Mouse (Mus musculus): ENCODE data around the gene Sohlh1. TPM values are rescaled to one million over a fixed set of nuclear protein-coding genes. Genes with fewer than 3 reads are reported as not detected.
"Not testable (repeated sequence)": the region's sequence is repeated elsewhere in the genome, so short reads cannot be mapped to it uniquely, and the experiment has no call there.

The Sohlh1 gene
- total RNA-seq, 2 experiments from 2014 or later: not detected

DNA sequence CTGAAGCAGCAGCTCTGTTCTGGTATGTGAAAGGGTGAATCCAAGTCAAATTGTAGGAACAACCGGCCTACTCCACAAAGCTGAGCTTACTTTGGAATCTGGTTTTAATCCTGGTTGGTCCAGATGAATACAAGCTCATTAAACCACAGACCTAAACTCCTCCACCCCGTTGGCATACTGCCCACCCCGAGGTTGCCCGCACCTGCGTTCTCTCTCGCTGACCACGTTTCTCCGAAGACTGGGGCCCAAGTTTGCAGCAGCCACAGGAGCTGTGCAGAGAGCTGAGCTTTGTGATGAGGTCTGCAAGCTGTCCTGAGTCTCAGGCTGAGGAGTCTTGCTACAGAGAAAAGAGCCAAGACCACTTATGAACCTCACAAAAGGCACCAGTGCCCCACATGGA is 532 bp downstream of the Sohlh1 start:
- intact Hi-C loops (cut with DNase I): no loop called here
- DNase-seq (ENCODE audit: extremely low spot score in 1 of 2, low spot score in 2 of 2): no peak

DNA sequence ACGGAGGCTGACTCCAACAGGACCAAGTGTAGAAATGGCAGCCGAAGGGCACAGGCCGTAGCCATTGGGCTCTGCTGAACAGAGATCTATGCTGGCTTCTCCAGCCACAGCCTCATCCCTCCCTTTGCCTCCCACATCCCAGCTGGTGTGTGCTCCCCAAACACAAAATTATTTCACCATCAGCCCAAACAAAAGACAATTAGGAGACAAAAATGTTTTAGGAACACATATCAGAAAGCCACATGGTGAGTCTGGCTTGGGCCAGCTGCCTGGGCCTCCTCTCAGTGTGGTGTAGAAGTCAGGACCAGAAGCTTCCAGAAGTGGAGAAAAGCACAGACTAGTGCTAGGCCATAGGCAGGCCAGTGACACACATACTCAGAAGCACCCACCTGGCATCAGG is 3.0 kb downstream of the Sohlh1 start:
- intact Hi-C loops (cut with DNase I): no loop called here
- DNase-seq (ENCODE audit: extremely low spot score in 1 of 2, low spot score in 2 of 2): no peak

DNA sequence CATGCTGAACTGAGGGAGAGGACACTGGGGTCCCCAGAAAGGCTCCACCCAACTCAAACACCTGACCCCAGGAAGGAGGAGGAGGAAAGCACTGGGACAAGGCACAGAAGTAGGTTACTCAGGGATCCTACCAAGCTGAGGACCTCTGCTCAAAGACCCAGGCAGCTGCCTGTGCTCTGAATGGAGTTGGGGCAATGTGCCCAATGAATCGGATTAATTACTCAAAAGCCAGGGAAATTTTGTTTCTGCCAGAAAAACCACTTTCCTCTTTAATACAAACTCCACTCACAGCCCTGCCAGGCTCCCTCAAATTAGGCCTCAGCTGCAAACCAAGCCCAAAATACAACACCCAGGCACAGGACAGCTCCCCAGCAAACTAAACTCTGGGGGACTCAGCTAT is 4.3 kb downstream of the Sohlh1 start:
- peak in 1 of 2 experiments; percentile 34 for DNase-seq (ENCODE audit: extremely low spot score in 1 of 2, low spot score in 2 of 2)
- intact Hi-C loops (cut with DNase I): no loop called here

DNA sequence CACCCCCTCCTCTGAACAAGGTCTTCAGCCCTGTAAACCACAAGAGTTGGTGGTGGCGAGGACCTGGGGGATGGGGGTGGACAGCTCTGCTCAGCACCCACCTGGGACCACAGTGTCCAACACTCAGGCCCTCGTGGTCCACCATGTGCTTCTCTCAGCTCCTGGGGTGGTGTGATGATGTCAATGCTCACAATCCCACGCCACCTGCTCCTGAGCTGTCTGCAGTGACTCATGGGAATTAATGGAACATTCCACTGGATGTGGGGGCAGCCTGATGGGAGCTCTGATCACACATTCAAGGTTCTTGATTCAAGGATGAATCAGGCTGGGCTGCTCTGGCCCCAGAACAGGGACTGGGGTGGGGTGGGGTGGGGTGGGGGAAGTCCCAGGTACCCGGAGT is 4.9 kb downstream of the Sohlh1 start:
- DNase-seq (ENCODE audit: extremely low spot score in 1 of 2, low spot score in 2 of 2): no peak
- intact Hi-C loops (cut with DNase I): no loop called here

DNA sequence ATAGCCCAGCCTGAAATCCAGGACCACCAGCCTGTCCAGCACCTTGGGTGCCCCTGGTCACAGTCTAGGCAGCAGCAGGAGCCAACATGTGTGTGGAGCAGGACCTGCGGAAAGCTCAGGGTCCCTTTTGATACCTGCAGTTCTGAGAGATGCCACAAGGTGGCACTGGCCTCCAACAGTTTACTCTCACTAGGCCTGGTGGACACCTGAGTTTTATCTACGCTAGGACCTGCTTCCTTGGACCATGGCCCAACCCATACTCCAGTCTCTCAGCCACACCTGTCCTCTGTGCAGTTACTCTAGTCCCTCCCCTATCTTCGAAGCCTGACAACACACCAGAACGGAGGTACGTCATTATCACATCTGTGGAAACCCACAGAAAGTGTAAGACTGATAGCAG is 10.8 kb downstream of the Sohlh1 start:
- intact Hi-C loops (cut with DNase I): loop anchor here (10.0 kb wide), 2 partner anchors 149 to 309 kb away; partner anchors contain the start of gene Camsap1
- DNase-seq (ENCODE audit: extremely low spot score in 1 of 2, low spot score in 2 of 2): peak; percentile 68 to 75

DNA sequence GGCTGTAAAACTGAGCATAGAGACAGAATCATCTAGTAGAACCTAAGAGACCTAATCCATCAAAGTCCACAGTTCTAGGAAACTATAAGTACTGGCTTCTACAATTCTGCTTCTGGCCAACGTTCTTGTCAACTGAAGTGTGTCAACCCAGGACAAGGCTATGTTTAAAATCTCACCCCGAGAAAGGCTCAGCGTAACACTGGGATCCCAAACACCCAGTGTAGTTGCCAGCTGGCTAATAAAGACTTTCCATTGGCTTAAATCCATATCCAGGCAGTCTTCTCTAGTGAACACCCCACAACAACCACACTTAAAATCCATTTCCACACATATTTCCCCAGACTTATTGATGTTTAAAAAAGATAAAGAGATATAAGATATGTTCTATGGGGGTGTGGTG is 16.3 kb downstream of the Sohlh1 start:
- intact Hi-C loops (cut with DNase I): loop anchor here (10.0 kb wide), 2 partner anchors 154 to 314 kb away; partner anchors contain the start of gene Camsap1

DNA sequence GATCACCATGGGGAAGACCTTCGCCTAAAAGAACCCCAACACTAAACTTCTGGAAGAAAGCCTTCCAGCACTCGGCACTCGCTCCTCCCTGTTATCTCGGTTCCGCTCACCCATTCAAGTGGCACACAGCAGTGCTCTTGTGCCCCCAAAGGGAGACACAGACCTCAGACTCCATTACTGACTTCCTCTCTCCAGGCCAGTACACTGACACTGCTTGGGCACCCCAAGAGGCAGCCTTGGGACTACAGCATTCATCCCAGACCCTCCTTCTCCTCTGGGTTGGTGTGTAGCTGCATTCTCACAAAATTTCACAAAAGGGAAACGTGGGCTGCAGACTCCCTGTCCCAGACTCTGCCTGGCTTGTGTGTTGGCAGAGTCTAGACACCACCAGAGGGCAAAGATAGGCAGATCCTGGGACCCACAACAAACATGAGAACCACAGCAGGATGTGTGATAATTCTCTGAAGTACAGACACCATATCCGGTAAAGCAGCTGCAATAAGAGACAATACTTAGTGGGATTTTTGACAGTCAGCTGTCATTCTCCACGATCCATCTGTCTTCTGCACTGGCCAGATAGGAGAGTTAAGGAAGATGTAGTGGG is 18.6 kb downstream of the Sohlh1 start:
- intact Hi-C loops (cut with DNase I): no loop called here
- no peak for DNase-seq (ENCODE audit: extremely low spot score in 1 of 2, low spot score in 2 of 2)

More for the DNA sequence above, 16.3 kb downstream of the Sohlh1 start:
- DNase-seq (ENCODE audit: extremely low spot score in 1 of 2, low spot score in 2 of 2): no peak

DNA sequence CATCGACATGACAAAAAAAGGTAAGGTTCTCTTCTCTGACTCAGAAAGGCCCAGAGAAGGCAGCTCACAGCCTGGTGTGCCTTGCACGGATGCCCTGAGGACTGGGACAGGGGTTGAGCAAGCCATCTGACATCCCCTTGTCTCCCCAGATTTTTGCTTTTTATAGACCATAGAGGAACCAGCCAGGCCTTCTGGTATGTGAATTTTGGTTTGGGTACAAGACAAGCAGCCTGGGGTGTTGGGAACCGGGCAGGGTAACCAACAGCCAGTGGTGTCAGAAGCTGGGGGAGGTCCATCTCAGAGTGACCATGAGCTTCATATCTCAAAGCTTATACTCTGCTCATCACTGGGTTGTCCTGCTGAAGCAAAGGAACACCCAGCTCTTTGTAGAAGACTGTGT is 22.3 kb downstream of the Sohlh1 start:
- no peak for DNase-seq (ENCODE audit: extremely low spot score in 1 of 2, low spot score in 2 of 2)
- intact Hi-C loops (cut with DNase I): no loop called here

DNA sequence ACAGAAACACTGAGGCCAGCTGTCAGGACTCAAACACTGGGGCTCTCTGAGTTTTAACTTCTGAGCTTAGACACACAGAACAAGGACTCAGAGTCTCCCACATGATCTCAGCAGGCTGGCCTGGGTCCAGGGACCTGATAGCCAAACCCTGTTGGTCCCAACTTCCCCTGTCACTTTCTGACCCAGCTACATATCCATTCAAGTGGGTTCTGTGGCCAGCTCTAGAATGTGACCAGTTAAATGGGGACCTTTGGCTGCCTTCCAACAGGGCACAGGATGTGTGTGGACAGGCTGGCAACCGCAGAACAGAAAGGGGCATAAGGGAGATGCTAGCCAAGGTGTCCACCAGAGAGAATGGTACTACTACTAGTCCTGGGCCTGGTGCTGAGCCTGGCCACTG is 24.2 kb downstream of the Sohlh1 start, which contains the start of gene Lcn9:
Lcn9 (plus strand) TSS at position 348 of the 400 bp plus-strand sequence.
- intact Hi-C loops (cut with DNase I): no loop called here
- peak; percentile 26 to 49 for DNase-seq (ENCODE audit: extremely low spot score in 1 of 2, low spot score in 2 of 2)

DNA sequence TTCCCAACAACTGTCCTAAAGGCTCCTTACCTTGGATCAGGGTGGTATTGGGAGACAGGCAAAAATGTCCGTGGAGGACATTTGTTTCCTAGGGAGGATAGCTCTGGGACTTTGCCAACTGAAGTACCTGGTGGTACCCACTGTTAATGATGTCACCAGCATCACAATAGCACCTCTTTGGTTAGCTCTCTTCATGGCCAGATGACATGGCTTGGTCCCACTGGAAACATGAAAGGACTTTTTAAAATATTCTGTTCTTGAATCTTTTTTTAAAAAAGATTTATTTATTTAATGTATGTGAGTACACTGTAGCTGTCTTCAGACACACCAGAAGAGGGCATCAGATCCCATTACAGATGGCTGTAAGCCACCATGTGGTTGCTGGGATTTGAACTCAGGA is 31.3 kb downstream of the Sohlh1 start, which contains the start of gene Glt6d1:
Glt6d1 (minus strand) TSS at position 101 of the 400 bp plus-strand sequence.
- DNase-seq (ENCODE audit: extremely low spot score in 1 of 2, low spot score in 2 of 2); intact Hi-C loops (cut with DNase I): not testable (repeated sequence)

DNA sequence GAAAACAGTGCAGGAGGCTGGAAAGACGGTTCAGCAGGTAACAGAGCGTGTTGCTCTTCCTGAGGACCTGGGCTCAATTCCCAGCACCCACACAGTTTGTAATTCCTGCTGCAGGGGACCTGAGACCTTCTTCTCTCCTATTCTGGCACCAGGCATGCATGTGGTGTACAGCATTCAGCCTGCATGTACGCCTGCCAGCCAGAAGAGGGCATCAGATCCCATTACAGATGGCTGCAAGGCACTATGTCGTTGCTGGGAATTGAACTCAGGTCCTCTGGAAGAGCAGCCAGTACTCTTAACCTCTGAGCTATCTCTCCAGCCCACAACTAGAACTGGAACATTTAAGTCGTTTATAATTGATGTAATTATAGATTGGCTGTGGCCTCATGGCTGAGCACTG is 33.7 kb downstream of the Sohlh1 start:
- intact Hi-C loops (cut with DNase I): no loop called here
- DNase-seq (ENCODE audit: extremely low spot score in 1 of 2, low spot score in 2 of 2): no peak

DNA sequence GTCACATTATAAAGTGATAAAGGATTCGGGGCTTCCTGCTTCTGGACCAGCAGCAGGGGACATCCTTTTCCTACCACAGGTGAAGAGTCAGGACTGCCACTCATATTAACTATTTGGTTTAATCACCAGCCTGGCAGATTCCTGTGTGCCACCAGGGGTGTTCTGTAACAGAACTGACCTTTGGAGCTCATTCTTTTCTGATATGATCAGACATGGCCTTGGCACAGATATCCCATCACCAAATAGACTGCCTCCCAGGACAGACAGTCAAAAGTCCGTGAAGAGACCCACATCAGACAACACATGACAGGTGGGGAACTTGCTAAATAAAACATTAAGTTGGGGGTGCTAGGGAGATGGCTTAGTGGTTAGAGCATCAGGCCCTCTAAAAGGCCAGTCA is 35.3 kb downstream of the Sohlh1 start:
- intact Hi-C loops (cut with DNase I): no loop called here
- no peak for DNase-seq (ENCODE audit: extremely low spot score in 1 of 2, low spot score in 2 of 2)

DNA sequence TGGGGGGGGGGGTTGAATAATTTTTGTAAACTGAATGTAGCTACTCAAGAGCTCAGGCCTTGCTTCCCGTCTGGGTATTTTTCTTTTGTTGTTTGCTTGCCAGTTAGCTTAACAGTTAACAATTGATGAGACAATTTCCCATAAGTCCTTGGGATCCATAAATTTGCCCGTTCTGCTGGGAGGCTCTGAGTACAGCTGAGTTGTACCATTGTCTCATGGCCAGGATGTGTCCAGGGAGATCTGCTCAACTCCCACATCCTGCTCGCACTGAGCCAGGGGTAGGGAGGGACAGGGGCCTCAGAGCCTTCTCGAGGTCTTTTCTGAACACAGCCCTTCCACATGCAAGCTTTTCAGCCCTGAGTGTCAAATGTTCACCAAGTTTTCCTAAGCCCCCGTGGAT is 49.0 kb downstream of the Sohlh1 start:
- DNase-seq (ENCODE audit: extremely low spot score in 1 of 2, low spot score in 2 of 2): no peak
- intact Hi-C loops (cut with DNase I): no loop called here

DNA sequence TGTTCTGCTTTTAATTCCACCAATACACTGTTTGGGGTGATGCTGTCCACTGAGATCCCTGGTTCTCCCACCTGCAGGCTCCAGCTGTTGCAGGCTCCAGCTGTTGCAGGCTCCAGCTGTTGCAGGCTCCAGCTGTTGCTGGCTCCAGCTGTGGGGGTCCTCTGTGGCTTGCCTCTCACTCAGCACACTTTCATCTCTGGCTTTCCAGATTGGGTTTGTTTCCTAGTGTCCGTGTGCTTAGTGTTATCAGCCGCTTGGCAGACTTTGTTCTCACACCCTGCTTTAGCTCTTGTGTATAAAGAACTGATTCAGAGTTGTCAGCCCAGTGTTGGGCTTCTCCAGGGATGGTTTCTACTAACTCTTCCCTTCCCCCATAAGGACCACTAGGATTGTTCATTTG is 49.4 kb downstream of the Sohlh1 start:
- no peak for DNase-seq (ENCODE audit: extremely low spot score in 1 of 2, low spot score in 2 of 2)
- intact Hi-C loops (cut with DNase I): no loop called here

Other genes starting within 250 kb of the Sohlh1 start
- 10 to 100 TPM; 81.8 to 96.7 TPM for gene Rabl6, start 238.7 kb downstream of the Sohlh1 start, total RNA-seq (2021)
- not detected for gene Ccdc183, start 229.6 kb downstream of the Sohlh1 start, total RNA-seq (2021)
- gene Tmem141, start 225.2 kb downstream of the Sohlh1 start, total RNA-seq (2021): 10 to 100 TPM; 20.5 to 24.5 TPM
- gene Fcna, start 219.2 kb downstream of the Sohlh1 start, total RNA-seq (2021): under 1 TPM; 0.69 to 0.99 TPM
- gene Lcn8, start 194.1 kb downstream of the Sohlh1 start, total RNA-seq (2021): not detected
- gene Lcn5, start 189.3 kb downstream of the Sohlh1 start, total RNA-seq (2021): not detected
- not detected for gene Lcn6, start 170.5 kb downstream of the Sohlh1 start, total RNA-seq (2021)
- not detected for gene Lcn10, start 164.5 kb downstream of the Sohlh1 start, total RNA-seq (2021)
- gene Obp2a, start 147.2 kb downstream of the Sohlh1 start, total RNA-seq (2021): not detected
- 10 to 100 TPM; 80.8 to 95.4 TPM for gene Bmyc, start 140.5 kb downstream of the Sohlh1 start, total RNA-seq (2021)
- gene Obp2b, start 110.2 kb downstream of the Sohlh1 start, total RNA-seq (2021): not detected
- gene Lcn3, start 81.7 kb downstream of the Sohlh1 start, total RNA-seq (2021): not detected
- not detected for gene Lcn11, start 70.2 kb downstream of the Sohlh1 start, total RNA-seq (2021)
- not detected for gene Gm13539, start 65.0 kb downstream of the Sohlh1 start, total RNA-seq (2021)
- not detected for gene Glt6d1, start 31.4 kb downstream of the Sohlh1 start, total RNA-seq (2021)
- gene Lcn9, start 24.1 kb downstream of the Sohlh1 start, total RNA-seq (2021): not detected
- 100 to 1,000 TPM in 1 of 2 experiments, 10 to 100 TPM in 1; 94.7 to 126 TPM for gene Kcnt1, start 16.5 kb upstream of the Sohlh1 start, total RNA-seq (2021)
- gene Camsap1, start 136.0 kb upstream of the Sohlh1 start, total RNA-seq (2021): 100 to 1,000 TPM; 155 to 168 TPM
- 10 to 100 TPM; 82.3 to 85.1 TPM for gene Ubac1, start 174.5 kb upstream of the Sohlh1 start, total RNA-seq (2021)

Data from left cerebral cortex, postnatal 10 days (tissue).